Mouse (Mus musculus): ENCODE measurements around the gene Per1.

DNA sequence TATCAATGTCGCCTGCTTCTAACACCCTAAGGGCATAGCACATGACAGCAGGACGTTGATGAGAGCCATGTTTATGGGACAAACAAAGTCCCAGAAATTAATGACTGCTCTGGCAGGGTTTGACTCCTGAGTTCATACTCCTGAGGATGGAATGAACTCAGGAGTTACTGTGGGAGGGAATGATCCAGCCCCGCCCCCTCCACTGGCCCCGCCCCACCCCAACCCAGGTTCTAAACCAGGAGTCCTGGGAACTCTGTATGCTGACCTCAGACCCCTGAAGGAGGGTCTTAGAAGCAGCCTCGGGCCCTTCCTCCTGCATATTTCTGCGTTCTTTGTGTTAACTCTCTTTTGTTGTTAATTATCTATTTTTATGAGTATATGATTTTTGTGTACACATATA lies 9.4 kb upstream of the Per1 start:
- no peak for TF ChIP-seq CTCF (IDR thresholded peaks at IDR 0.05; ENCODE audit: low read depth, low read length)
- no peak for TF ChIP-seq POLR2A (IDR thresholded peaks at IDR 0.05; ENCODE audit: insufficient read depth, low read length)

Measured in ES-Bruce4 (cell line).